Mouse (Mus musculus): Measurements from ENCODE around the gene Cdh4.
A peak's percentile ranks its signal among the peaks of the same experiment; 100 is the strongest.

The Cdh4 gene

GRCm38 (mm10) chr2:179688976-179689375 lies 246.7 kb downstream of the Cdh4 start:
- DNase-seq, result no peak

GRCm38 (mm10) chr2:179689761-179690160 lies 247.5 kb downstream of the Cdh4 start:
- peak in 1 of 2 experiments; percentile 4 for DNase-seq

GRCm38 (mm10) chr2:179690571-179690970 lies 248.3 kb downstream of the Cdh4 start:
- peak in 1 of 2 experiments; percentile 2 for DNase-seq

- no peak for DNase-seq
These were observed 252.7 kb downstream of the Cdh4 start for GRCm38 (mm10) chr2:179694936-179695335.

GRCm38 (mm10) chr2:179697601-179698000 lies 255.4 kb downstream of the Cdh4 start:
- no peak for DNase-seq

- DNase-seq, result no peak
These were observed 256.2 kb downstream of the Cdh4 start for GRCm38 (mm10) chr2:179698196-179698985.

GRCm38 (mm10) chr2:179705043-179705442 lies 262.8 kb downstream of the Cdh4 start:
- no peak for DNase-seq

GRCm38 (mm10) chr2:179705461-179705860 lies 263.2 kb downstream of the Cdh4 start:
- no peak for DNase-seq

- DNase-seq, result no peak
These were observed 264.4 kb downstream of the Cdh4 start for GRCm38 (mm10) chr2:179706616-179707015.

- no peak for DNase-seq
These were observed 266.9 kb downstream of the Cdh4 start for GRCm38 (mm10) chr2:179709111-179709510.

- no peak for DNase-seq
These were observed 270.5 kb downstream of the Cdh4 start for GRCm38 (mm10) chr2:179712690-179713089.

- no peak for DNase-seq
These were observed 271.1 kb downstream of the Cdh4 start for GRCm38 (mm10) chr2:179713326-179713725.

GRCm38 (mm10) chr2:179714145-179714544 lies 271.9 kb downstream of the Cdh4 start:
- no peak for DNase-seq

- no peak for DNase-seq
These were observed 273.1 kb downstream of the Cdh4 start for GRCm38 (mm10) chr2:179715375-179715774.

GRCm38 (mm10) chr2:179720366-179720765 lies 278.1 kb downstream of the Cdh4 start:
- DNase-seq, result no peak

- DNase-seq, result no peak
These were observed 279.6 kb downstream of the Cdh4 start for GRCm38 (mm10) chr2:179721534-179722516.

- no peak for DNase-seq
These were observed 280.6 kb downstream of the Cdh4 start for GRCm38 (mm10) chr2:179722776-179723386.

GRCm38 (mm10) chr2:179723401-179723800 lies 281.2 kb downstream of the Cdh4 start:
- no peak for DNase-seq

- DNase-seq, result no peak
These were observed 286.8 kb downstream of the Cdh4 start for GRCm38 (mm10) chr2:179729002-179729401.

- DNase-seq, result no peak
These were observed 287.6 kb downstream of the Cdh4 start for GRCm38 (mm10) chr2:179729802-179730201.

GRCm38 (mm10) chr2:179733141-179733831 lies 291.1 kb downstream of the Cdh4 start:
- no peak for DNase-seq

GRCm38 (mm10) chr2:179742419-179742818 lies 300.2 kb downstream of the Cdh4 start:
- no peak for DNase-seq

Data from lung, adult 18-20 months (tissue).